Mouse (Mus musculus) stomach, embryonic 14.5 days (tissue): ENCODE results near the gene Cxadr. TPM values are rescaled to one million over a fixed set of nuclear protein-coding genes. Genes with fewer than 3 reads are reported as not detected.

Experiments
- ATAC-seq: fragments of 200-750 bp; cut with Nextera tagmentation; 2 replicates; pipeline ENCODE4 v1.8.0; 2017; ENCODE audit warnings: low read depth, moderate TSS enrichment; ENCODE audit not compliant: insufficient number of reproducible peaks, insufficient read depth, low FRiP score
- H3K27ac ChIP-seq: fragments of 300-500 bp; sonication (generic); 2 replicates; pipeline ENCODE4 v1.5.1; 2014; ENCODE audit warnings: mild to moderate bottlenecking, low read length, moderate library complexity, mixed read lengths
- H3K27me3 ChIP-seq: fragments of 300-500 bp; sonication (generic); 2 replicates; pipeline ENCODE4 v1.6.1; 2014; ENCODE audit warnings: low read length, control low read depth, mixed read lengths; ENCODE audit not compliant: control insufficient read depth, insufficient read depth
- H3K36me3 ChIP-seq: fragments of 300-500 bp; sonication (generic); 2 replicates; pipeline ENCODE4 v1.6.1; 2014; ENCODE audit warnings: mild to moderate bottlenecking, control low read depth, low read length, moderate library complexity, mixed read lengths; ENCODE audit not compliant: control insufficient read depth, insufficient read depth
- H3K4me1 ChIP-seq: fragments of 300-500 bp; sonication (generic); 2 replicates; pipeline ENCODE4 v1.6.1; 2014; ENCODE audit warnings: low read length, control low read depth, mixed read lengths; ENCODE audit not compliant: control insufficient read depth, insufficient read depth
- H3K4me2 ChIP-seq: fragments of 300-500 bp; sonication (generic); replicated peaks from 2 replicates; pipeline ENCODE4 v1.6.1; 2014; ENCODE audit warnings: low read depth, low read length, control low read depth
- H3K4me3 ChIP-seq: fragments of 300-500 bp; sonication (generic); 2 replicates; pipeline ENCODE4 v1.5.1; 2014; ENCODE audit warnings: low read depth, low read length, control low read depth
- H3K9ac ChIP-seq: fragments of 300-500 bp; sonication (generic); replicated peaks from 2 replicates; pipeline ENCODE4 v1.6.1; 2014; ENCODE audit warnings: low read depth, mild to moderate bottlenecking, control low read depth, low read length, moderate library complexity, mixed read lengths
- H3K9me3 ChIP-seq: fragments of 300-500 bp; sonication (generic); 2 replicates; pipeline ENCODE4 v1.6.1; 2016; ENCODE audit warnings: low read depth, low read length, control low read depth; ENCODE audit not compliant: control insufficient read depth
- WGBS: fragments of 180-500 bp; shearing (Covaris S2); extraction: QIAGEN DNeasy Blood & Tissue Kit; methylation state at CpG from one replicate; pipeline ENCODE4 v1.1.7; 2014; 5-methylcytosine and 5-hydroxymethylcytosine counted together
- polyA plus RNA-seq: library from polyadenylated mRNA; unstranded; fragments of >200 nt; fragmentation: Nextera tagmentation; extraction: Ambion mirVana; gene quantifications from 2 replicates; pipeline ENCODE4 v1.2.1, GENCODE M21; 2014

Gene Cxadr
- polyA plus RNA-seq, 1 experiment from 2014 or later: 50.1 TPM

DNA sequence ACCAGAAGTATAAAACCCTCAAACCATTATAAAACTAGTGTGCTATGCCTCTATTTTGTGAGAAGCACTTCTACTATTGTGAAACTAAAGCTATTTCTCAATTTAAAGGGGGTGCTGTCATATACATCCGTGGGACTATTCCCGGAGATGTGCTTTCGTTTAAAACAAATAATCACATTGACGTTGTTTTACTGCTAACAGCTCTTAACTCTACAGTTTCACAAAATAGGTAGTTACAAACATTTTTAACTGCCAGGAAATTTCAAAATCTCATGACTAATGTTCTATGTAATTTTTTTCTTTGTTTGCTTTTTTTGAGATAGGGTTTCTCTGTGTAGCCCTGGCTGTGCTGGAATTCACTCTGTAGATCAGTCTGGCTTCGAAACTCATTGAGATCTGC lies 77.2 kb downstream of the Cxadr start:
- no peak for ATAC-seq
- Histone ChIP-seq H3K4me1 (0 out of 2 replicates have a peak, but pooled peaks cover 2% of the 10 kb centered on the region), H3K27ac (no peak overlapping the region), H3K27me3 (no peaks in the 10 kb centered on the region), H3K36me3 (no peaks in the 10 kb centered on the region), H3K9ac (no peak overlapping the region), H3K4me2 (no peak overlapping the region), H3K9me3 (no peaks in the 10 kb centered on the region), H3K4me3 (no peak overlapping the region)
- 77% methylated on average over 5 of the region's 5 CpGs for WGBS

- no peak for ATAC-seq
- 83% methylated on average over 4 of the region's 4 CpGs for WGBS
- Histone ChIP-seq H3K4me2 (no peak overlapping the region), H3K9ac (no peak overlapping the region), H3K27me3 (no peaks in the 10 kb centered on the region), H3K4me1 (no peaks in the 10 kb centered on the region), H3K36me3 (no peaks in the 10 kb centered on the region), H3K27ac (no peak overlapping the region), H3K9me3 (no peaks in the 10 kb centered on the region), H3K4me3 (no peak overlapping the region)
These were observed 87.8 kb downstream of the Cxadr start for GRCm38 (mm10) chr16:78389122-78389521.

DNA sequence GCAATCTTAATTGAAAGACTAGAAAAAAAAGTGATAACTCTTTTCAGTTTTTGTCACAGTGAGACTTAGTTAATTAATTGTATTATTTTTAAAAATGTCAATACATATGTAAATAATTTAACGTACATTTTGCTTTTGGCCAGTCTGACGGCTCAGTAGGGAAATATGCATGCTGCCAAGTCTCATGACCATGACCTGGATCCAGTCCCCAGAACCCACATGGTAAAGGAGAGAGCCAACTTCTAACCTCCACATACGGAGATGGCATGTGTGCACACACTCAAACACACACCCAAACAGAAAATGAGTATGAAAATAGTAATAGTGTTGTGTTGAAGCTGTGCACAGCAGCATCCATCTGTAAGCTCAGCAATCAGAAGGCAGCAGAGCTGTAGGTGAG lies 88.7 kb downstream of the Cxadr start:
- Histone ChIP-seq H3K27ac (no peak overlapping the region), H3K4me2 (no peak overlapping the region), H3K9me3 (no peaks in the 10 kb centered on the region), H3K27me3 (no peaks in the 10 kb centered on the region), H3K4me1 (no peaks in the 10 kb centered on the region), H3K36me3 (no peaks in the 10 kb centered on the region), H3K9ac (no peak overlapping the region), H3K4me3 (no peak overlapping the region)
- WGBS: 71% methylated on average over 3 of the region's 3 CpGs
- no peak for ATAC-seq

GRCm38 (mm10) chr16:78391354-78391753 lies 90.1 kb downstream of the Cxadr start:
- H3K4me3 ChIP-seq: no peak overlapping the region
- H3K27ac ChIP-seq: no peak overlapping the region
- ATAC-seq: no peak
- no peaks in the 10 kb centered on the region for H3K36me3 ChIP-seq
- no peaks in the 10 kb centered on the region for H3K9me3 ChIP-seq
- no peak overlapping the region for H3K4me2 ChIP-seq
- WGBS: 64% methylated on average over 2 of the region's 2 CpGs
- H3K4me1 ChIP-seq: no peaks in the 10 kb centered on the region
- H3K27me3 ChIP-seq: no peaks in the 10 kb centered on the region
- H3K9ac ChIP-seq: no peak overlapping the region

DNA sequence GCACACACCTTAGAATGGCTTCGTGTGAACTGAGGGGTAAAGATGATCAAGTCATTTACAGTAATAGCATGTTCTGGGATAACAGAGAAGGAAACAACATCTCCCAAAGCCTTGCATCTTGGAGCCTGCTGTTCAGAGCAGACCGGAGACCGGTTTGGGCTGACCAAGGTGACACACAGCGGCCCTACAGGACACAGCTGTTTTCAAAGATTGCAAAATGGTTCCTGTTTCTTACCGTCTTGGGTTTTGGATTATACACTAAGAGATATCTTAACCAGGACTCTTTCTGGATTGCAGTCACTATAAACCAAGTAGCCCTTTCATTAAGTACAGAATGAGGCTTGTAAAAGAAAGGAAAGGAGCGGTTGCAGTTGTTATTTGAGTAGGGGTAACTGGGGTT lies 97.4 kb downstream of the Cxadr start:
- Histone ChIP-seq H3K4me1 (no peaks in the 10 kb centered on the region), H3K9me3 (no peaks in the 10 kb centered on the region), H3K9ac (no peak overlapping the region), H3K27me3 (no peaks in the 10 kb centered on the region), H3K36me3 (no peaks in the 10 kb centered on the region), H3K4me3 (no peak overlapping the region), H3K27ac (no peak overlapping the region), H3K4me2 (no peak overlapping the region)
- 83% methylated on average over 6 of the region's 6 CpGs for WGBS
- no peak for ATAC-seq

DNA sequence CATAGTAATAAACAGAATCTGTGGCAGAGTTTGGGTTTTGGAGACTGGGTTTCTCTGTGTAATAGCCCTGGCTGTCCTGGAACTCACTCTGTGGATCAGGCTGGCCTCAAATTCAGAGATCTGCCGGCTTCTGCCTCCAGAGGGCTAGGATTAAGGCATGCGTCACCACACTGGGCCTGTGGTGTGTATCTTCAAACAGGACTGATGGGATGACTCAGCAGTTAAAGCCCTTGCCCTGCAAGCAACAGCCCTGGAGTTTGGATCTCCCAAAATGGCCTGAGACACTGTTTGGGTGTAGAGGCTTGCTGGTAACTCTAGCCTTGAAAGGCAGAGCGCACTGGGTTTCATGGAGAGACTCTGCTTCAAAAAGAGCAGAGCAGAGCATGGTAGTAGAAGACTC lies 98.1 kb downstream of the Cxadr start:
- Histone ChIP-seq H3K9ac (no peak overlapping the region), H3K36me3 (no peaks in the 10 kb centered on the region), H3K27ac (no peak overlapping the region), H3K4me3 (no peak overlapping the region), H3K9me3 (no peaks in the 10 kb centered on the region), H3K4me2 (no peak overlapping the region), H3K27me3 (no peaks in the 10 kb centered on the region), H3K4me1 (no peaks in the 10 kb centered on the region)
- 93% methylated on average over 3 of the region's 3 CpGs for WGBS
- no peak for ATAC-seq

DNA sequence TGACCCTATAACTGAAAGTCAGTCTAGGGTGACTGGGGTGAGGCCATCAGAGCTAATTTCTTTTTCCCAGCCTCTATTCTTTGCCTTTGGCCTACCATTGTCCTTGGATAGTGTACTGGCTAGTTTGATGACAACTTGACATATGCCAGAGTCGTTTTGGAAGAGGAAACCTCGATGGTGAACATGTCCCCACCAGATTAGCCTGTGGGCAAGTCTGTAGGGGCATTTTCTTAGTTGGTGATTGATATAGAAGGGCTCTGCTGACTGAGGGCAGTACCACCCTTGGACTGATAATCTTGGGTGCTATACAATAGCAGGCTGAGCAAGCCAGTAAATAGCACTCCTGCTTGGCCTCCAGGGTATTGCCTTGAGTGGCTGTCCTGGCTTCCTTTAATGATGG lies 101.0 kb downstream of the Cxadr start:
- no peaks in the 10 kb centered on the region for H3K27me3 ChIP-seq
- H3K36me3 ChIP-seq: no peaks in the 10 kb centered on the region
- no peak overlapping the region for H3K27ac ChIP-seq
- H3K9me3 ChIP-seq: no peaks in the 10 kb centered on the region
- no peaks in the 10 kb centered on the region for H3K4me1 ChIP-seq
- H3K4me2 ChIP-seq: no peak overlapping the region
- ATAC-seq: no peak
- 35% methylated on average over 2 of the region's 2 CpGs for WGBS
- H3K9ac ChIP-seq: no peak overlapping the region
- no peak overlapping the region for H3K4me3 ChIP-seq

DNA sequence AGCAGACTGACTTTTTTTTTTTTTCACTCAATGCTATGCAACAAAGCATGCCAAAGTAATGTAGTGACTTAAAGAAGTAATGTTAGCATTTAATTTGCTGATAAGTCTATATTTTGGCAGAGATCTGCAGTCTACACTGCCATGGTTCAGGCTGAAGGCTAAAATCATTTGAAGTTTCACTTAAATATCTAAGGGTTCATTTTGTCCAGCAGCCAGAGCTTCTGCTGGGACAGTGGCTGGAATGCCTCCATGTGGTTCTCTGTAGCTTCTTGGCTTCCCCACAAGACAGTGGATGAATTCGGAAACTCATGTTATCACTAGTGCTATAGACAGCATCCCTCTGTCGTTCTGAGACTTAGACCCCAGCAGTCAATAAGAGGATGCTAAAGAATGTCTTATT lies 105.4 kb downstream of the Cxadr start:
- no peak overlapping the region for H3K9ac ChIP-seq
- no peak overlapping the region for H3K4me3 ChIP-seq
- H3K9me3 ChIP-seq: no peaks in the 10 kb centered on the region
- no peak for ATAC-seq
- H3K4me2 ChIP-seq: no peak overlapping the region
- no peaks in the 10 kb centered on the region for H3K4me1 ChIP-seq
- no peak overlapping the region for H3K27ac ChIP-seq
- no peaks in the 10 kb centered on the region for H3K36me3 ChIP-seq
- H3K27me3 ChIP-seq: no peaks in the 10 kb centered on the region
- WGBS: 69% methylated on average over 2 of the region's 2 CpGs

- Histone ChIP-seq H3K9me3 (no peaks in the 10 kb centered on the region), H3K27me3 (no peaks in the 10 kb centered on the region), H3K4me3 (no peak overlapping the region), H3K4me1 (no peaks in the 10 kb centered on the region), H3K4me2 (no peak overlapping the region), H3K27ac (no peak overlapping the region), H3K9ac (no peak overlapping the region), H3K36me3 (no peaks in the 10 kb centered on the region)
- ATAC-seq: no peak
- WGBS: 89% methylated on average over 6 of the region's 6 CpGs
These were observed 106.6 kb downstream of the Cxadr start for GRCm38 (mm10) chr16:78407855-78408254.
